Mouse (Mus musculus) R1 (cell line): ENCODE results near the gene Nid1.
A peak's percentile ranks its signal among the peaks of the same experiment; 100 is the strongest.

ENCODE experiments used
- DNase-seq: peaks from one replicate; pipeline ENCODE4 v3.0.0-alpha.2; 2018; ENCODE audit warnings: low read depth, low spot score

The Nid1 gene

DNA sequence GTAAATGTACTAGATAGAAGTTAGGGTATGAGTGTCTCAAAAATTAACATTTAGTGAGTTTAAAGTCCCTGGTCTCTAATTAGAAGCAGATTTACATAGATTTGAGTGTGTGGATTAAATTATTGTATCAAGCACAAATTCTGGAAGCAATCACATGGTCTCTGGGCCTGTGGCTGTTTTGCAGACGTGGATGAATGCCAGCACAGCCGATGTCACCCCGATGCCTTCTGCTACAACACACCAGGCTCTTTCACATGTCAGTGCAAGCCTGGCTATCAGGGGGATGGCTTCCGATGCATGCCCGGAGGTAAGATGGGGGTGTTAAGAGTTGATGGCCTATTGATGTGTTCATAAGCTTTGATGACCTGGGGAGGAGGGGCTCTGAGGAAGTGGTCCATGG is 52.5 kb downstream of the Nid1 start:
- DNase-seq: no peak

DNA sequence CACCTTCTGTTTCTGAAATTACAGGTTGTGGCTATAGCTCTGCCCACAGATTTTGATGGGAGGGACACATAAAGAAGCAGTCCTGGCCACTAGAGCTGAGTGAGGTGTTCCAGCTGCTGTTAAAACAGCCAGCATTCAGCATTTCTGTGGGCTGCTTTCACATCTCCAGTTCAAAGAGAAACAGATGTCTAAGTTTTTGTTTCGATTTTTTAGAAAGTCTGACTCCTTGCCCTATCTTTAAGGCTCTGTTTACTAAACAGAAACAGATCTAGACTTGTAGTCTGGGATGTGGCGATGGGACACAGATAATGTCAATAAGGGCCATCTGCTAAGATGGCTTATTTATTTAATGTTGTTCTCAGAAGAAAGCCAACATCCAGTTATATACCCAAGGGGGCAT is 54.8 kb downstream of the Nid1 start:
- DNase-seq: no peak

DNA sequence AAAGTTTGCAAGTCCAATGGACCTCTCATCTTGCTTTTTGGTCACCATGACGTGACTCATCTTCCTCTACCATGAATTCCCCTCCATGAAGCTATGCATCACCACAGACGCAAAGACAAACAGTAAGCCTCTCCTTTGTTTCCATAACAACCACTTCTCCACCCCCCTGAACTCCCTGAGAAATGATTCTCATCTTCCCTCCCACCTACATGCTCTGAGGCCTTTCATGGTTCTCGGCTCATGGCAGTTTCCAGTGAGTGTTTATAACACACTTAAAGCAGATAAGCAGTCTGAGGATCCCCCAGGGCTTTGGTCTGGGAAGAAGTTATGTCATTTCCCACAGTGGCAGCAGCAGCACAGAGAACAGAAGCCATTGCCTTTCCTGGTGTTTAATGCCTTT is 56.2 kb downstream of the Nid1 start:
- no peak for DNase-seq

DNA sequence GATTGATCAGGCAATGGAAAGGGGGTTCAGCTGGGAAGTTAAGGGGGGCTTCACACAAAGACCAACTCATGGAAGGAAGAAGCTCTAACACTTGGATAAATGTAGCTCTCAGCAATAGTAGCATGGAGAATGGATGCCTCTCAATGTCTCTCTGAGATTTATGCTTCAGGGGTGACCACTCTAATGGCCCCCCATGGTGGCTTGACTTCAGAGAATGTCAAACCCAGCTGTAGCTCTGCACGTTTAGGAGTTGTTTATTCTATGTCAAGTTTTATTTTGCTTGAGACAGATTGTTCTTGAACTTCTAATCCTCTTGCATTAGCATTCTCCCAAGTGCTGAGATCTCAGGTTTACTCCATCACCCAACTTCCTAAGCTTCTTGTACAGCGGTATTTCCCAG is 60.7 kb downstream of the Nid1 start:
- DNase-seq: no peak

DNA sequence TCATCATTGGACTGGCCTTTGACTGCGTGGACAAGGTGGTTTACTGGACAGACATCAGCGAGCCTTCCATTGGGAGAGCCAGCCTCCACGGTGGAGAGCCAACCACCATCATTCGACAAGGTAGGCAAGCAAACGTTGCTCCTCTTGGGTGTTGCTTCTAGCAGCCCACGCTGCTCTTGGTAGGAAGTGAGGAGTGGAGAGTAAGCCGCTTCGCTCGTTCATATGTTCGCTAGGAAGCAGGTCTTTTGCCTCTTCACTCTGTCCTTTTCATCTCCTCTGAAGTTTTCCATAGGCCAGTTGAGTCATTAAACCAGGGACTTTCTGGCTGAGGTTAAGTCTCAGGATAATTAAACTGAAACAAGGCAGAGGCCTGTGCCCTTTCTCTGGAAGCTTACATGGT is 65.1 kb downstream of the Nid1 start:
- no peak for DNase-seq

DNA sequence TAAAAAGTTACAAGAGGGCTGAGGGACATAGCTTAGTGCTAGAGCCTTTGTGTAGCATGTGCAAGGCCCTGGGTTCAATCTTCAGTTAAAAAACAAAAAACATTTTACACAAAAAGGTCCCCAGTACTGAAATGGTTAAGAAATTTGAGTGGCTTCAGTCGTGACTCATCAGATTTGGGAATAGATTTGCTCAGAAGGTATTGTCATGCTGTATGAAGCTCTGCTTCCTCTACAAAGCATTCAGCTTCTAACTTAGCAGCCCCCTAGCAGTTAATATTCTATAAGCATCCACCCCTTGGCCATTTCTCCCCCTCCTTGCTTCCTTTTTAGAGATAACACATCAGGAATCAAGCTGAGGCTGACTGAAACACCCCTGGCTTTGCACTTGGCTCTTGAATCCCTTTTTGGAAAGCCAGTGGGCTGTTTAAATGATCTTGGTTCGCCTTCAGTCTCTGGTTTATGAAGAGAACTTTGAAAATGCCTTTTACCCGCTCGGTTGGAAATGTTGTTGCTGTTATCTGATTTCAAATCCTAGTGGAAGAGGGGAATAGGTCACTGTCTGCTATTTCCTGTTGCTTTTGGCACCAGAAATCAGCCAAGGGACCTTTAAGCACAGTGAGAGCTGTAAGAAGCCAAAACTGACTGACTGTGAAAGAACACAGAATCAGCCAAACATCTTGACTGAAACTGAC is 66.5 kb downstream of the Nid1 start:
- DNase-seq: no peak

DNA sequence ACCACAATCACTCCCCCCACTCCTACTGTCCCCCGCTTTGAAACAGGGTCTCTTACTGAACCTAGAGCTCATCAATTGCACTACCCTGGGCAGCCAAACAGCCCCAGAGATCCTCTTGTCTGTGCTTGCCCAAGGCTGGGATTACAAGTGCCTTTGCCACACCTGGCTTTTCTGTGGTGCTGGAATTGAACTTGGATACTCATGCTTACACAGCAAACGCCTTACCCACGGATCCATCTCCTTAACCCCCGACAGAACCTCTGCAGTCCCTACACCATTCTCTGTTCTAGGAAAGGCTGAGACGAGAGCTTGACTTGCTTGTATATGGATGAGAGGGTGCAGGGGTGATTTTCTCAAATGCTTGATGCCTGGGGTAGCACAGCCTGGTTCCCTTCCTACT is 67.7 kb downstream of the Nid1 start:
- DNase-seq: no peak

DNA sequence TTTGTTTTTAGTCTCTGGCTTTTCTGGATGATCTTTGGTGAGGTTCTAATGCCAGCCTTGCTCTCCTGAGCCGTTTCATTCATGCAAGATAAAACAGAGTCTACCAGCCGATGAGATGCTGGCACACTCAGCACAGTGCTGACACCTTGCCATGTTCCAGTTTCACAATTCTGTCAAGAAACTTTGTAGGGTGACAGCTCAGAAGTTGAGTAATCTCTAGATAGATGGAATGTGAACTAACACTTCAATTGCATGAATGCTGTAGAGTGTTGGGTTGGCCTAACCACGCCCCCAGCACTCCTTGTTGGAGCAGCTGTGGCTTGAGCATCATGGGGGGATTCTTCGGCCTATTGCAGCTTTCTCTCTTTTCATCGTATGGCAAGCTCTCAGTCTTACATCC is 69.2 kb downstream of the Nid1 start:
- no peak for DNase-seq

DNA sequence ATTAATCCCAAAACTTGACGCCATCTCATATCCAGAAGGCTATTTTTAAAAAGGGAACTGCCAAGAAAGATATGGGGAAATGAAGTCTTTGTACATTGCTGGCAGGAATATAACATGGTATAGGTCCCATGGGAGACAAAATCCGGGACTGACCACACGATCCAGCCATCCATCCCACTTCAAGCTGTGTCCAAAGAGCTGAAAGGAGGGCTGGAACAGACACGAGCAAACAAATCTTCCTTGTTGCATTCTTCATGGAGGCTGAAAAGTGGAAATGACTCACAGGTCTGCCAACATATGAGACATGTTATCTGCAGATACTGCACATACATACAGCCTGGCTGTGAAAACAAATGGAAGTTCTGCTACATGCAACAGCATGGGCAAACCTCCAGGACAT is 77.5 kb downstream of the Nid1 start:
- no peak for DNase-seq

DNA sequence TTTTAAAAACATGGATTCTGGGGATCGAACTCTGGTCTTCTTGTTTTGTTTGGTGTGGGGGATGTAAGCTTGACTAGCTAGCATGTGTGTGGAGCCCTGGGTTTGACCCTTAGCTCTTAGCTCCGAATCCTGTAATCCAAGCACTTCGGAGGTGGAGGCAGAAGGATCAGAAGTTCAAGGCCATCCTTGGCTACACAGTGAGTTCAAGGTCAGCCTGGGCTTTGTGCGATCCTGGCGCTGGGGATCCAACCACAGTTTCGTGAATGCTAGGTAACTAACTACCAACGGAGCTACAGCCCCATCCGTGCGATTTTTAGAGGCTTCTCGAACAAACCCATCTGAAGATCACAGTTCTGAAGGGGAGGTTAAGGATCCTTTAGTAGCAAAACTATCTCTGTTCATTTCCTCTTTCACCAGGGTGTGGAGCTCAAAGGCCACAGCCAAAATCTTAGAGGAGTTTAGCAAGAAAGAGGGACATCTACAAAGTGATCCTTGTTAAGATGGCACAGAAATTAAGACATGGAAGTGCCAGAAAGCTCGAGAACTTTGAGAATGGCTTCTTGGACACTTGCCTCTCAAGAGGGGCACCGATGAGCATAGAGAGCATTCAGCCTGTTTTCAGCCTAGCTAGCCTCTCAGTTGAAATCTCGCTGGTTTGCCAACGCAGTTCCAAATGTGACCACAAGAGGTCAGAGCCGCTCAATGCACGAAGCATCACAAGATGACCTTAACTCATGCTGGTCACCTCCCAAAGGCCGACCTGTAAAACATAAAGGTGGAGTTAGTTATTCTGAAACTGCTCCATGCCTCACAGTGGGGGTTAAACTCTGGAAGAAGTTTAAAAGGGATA is 79.2 kb downstream of the Nid1 start:
- peak; percentile 84 for DNase-seq

DNA sequence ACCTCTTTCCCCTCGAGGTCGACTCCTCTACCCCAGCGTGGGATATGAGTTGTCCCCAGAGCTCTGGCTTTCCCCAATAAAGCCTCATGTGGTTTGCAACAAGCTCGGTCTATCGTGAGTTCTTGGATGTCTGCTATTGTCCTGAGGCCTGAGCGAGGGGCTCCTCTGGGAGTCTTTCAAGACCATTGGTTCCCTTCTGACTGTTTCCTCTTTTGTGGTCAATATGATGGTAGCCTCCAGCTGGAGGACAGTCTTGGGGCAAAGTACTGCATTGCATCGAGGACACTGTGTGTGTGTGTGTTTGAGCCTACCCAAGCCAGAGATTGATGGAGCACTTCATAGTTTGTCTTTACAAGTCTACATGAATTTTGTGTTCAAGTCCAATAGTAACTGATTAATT is 80.8 kb downstream of the Nid1 start:
- no peak for DNase-seq

DNA sequence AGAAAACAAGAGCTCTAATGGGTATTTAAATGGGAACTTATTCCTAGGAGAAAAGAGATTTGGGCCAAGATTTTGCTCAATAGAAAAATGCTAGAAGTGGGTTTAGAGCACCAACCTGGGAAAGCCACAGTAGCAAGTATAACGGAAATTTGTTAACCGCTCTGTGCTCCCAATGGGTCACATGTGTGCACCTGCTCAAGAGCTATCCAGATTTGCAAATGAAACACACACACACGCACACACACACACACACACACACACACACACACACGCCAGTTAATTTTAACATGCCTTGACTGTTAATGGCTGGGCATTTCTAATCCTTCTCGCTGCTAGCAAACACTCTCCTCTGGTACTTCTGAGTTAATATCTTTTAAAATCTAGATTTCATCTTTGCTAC is 83.1 kb downstream of the Nid1 start:
- no peak for DNase-seq

DNA sequence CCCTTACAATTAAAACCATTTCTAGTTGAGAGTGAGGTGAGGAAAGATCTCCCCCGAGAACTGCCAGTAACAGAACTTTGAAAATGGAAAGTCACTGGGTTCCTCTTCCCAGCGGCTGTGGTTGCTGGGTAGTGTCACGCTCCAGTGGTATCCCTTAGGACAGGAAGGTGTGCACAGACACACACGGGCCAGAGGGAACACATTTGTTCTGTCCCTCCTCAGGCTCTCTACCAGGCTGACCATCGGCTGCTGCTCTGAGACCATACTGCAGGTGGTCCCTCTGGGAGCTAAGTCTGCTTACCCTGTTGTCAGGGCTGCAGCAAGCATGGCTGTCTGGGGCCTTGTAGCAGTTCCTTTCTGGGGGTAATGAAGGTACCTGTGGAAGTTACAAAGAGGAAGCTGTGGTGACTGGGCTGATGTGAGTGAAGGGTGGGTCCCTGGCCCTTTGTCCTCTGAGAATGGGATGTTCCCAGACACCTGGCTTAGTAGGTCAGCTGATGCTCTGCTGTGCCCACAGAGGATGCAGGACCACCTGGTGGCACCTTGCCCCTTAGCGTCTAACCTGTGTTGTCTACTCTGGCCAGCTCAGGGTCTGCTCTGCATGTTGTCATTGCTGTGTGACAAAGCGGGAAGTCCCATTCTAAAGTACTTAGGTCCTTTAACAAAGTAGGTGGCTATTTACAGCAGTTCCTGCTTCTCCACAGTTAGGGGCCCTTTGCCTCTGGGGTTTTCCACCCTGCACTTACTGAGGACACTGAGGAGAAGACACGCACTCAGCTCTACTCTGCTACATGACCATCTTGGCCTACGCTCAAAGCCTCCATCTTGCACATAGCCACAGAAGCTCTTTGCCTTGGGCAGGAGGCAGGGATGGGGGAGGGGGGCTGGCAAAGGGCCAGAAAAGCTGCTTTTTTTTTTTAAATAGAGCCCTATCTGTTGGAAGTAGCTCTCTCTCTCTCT is 86.6 kb downstream of the Nid1 start:
- no peak for DNase-seq

DNA sequence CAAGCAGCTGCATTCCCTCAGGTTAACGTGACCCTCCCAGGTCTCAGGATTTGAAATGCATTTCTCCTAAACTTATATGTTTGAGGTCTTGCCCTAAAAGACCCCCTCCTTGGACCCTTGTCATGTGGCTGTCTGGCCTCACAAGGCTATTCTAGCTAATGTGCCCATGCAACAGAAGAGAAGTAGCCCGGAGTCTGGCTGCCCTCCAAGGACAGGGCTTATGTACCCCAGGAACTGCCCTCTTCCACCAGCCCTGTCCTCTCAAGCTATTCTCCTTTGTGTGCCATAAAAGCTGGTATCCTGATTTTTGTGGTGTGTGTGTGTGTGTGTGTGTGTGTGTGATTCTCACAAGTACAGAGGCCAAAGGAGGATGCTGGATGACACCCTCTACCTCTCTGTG is 87.9 kb downstream of the Nid1 start:
- DNase-seq: no peak

DNA sequence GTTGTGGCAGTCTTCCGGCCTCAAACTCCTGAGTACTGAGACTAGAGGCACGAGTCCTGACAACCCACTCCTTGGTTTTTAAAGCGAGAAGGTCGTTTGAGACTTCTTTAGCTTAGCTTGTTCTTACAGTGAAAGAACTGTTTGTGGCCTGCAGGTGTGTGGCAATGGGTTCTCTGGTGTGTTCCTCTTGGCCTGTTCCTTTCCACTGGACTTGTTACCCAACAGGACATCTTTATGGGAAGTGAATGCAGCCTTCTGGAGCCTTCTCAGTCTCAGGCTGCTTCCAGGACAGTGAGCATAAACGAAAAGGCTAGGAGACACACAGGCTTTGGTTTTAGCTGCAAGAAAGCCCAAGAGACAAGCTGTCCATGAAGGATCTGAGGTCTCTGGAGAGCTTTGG is 88.5 kb downstream of the Nid1 start:
- no peak for DNase-seq

DNA sequence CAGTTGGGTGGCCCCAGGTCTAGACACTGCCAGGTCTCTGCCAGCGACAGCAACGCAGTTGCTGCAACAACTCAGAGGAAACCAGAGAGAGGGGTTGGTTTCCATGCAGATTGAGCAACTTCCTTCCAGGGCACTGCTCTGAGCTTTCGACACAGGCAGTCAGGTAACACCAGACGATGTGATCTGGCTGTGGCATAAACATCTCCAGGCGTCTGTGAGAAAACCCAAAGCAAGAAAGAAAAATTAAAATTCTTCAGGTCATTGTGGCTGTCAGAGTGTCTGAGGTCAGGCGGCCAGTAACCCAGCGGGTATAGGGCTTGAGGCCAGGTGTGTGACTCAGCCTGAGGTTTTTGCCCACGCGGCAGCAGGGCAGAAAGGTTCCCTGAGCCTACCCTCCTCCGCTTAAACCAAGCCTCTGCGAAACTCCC is 91.8 kb downstream of the Nid1 start:
- DNase-seq: no peak

DNA sequence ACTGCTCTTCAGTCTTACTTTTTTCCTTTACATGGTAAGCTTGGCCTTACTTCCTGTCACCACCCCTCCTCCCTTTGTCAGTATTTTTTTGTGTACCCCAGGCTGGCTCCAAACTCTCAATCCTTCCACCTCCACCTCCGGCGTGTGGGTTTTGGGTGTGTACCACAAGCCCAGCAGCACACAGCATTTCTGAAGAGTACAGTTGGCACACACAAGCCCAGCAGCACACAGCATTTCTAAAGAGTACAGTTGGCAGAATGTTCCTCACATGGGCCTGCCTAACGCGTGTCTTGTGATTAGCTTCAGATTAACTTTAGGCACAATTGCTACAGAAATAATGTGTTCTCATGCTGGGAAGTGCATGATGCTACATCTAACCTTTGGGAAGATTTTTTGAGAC is 93.6 kb downstream of the Nid1 start:
- no peak for DNase-seq

DNA sequence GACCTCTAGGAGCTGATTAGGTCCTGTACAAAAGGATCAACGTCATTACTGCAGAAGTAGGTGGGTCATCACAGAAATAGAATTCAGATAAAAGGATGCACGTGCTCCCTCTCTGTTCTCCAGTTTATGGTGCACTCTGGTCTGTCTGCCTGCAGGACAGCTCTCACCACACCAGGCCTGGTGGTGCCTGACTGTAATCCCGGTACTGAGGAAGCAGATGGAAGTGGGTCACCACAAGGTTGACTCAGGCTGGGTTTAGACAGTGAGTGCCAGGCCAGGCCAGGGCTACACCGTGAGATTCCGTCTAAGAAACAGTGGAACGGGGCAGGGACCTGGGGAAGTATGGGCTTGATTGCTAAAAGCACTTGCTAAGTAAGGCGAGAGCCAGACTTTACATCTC is 94.6 kb downstream of the Nid1 start:
- no peak for DNase-seq

DNA sequence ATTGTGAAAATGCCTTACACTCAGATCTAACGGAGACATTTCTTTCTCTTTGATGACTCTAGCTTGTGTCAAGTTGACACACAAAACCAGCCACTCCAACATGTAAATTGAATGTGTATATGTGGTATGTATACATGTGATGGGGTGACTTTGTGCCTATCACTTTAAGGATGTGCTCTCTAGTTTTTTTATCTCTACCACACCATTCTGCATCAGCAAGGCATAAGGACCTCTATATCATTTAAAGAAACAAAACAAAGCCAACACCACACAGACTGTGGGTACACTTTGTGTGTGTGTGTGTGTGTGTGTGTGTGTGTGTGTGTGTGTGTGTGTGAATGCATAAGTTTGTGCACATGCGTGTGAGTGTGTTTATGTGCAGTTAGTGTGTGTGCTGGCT is 99.2 kb downstream of the Nid1 start:
- no peak for DNase-seq

DNA sequence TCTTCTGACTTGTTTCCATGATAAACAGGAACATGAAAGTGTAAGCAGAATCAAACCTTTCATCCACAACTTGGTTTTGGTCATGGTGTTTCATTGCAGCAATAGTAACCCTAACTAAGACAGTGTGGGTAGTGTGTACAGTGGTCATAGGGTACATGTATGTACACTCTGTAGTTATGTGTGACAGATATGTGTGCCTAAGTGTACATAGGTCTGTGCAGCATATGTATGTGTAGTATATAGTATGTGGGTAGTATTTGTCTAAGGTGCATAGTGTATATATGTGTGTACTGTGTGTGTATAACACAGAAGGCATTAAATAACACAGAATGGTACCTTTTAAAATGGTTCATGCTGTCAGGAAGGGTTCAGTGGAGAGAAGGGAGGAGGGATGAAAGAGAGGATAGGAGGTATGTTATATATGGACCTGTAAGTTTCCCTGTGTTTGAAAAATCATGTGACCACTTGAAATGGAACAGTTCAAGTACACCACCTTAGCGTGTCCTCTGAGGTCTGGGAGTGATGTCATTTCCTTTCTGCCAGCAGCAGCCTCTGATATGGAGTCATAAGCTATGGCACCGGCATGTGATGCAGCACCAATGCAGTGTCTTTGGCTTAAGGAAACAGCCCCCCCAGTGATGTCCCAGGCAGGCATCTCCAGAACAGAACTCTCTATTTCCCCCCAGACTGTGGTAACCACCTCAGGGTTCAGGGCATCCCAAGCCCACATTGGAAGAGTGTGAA is 100.1 kb downstream of the Nid1 start:
- DNase-seq: no peak

DNA sequence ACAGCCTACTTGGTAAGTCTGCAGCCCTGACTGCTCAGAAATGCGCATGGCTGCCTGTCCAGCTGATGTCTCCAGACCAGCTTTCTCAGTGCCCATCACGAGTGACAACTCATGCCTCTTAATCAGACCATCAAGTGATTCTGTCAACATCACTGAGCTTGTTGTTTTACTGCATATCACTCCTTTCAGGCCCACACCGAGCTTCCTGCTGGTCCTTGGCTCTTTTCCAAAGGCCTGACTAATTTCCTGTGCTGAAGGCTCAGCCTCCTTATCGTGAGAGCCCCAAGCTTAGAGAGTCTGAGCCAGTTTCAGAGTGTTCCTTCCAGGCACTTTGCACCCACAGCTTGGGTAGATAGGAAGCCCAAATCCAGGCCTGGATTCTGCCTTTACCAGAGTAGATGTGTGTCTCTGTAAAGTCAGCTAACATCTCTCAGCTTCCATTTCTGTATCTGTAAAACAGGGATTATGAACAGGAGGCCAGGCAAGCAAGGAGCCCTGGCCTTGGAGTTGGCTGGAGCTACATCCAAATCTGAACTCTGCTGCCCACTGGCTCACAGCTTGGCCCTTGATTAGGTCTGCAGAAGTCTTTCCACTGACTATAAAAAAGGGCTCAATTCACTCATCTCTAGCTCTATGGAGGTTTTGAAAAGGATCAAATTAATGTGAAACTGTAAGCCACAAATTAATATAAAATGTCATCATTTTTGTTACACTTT is 101.4 kb downstream of the Nid1 start:
- DNase-seq: peak; percentile 21
